Mouse (Mus musculus) MEL (cell line): ENCODE measurements around the gene Arhgdia. TPM values are rescaled to one million over a fixed set of nuclear protein-coding genes. Genes with fewer than 3 reads are reported as not detected.

Experiments
- DNase-seq: peaks from one replicate; pipeline ENCODE4 v3.0.0; 2011; ENCODE audit warnings: low read depth, low spot score
- H3K27ac ChIP-seq: 2 replicates; pipeline ENCODE4 v1.5.1; 2012; ENCODE audit warnings: low read depth, mild to moderate bottlenecking, control low read depth, low read length, moderate library complexity; ENCODE audit not compliant: control insufficient read depth
- H3K27me3 ChIP-seq, 2 experiments: fragments of 150-350 bp in 1 of 2; sonication (generic) in 1 of 2; 2 replicates each; pipeline ENCODE4 v1.6.1; 2012; ENCODE audit warnings: low read length in 2 of 2, mild to moderate bottlenecking in 2 of 2, improper control_type of control experiment in 1 of 2, moderate library complexity in 1 of 2; ENCODE audit not compliant: insufficient read depth in 2 of 2, control insufficient read depth in 1 of 2
- H3K36me3 ChIP-seq, 2 experiments: 2 replicates each; pipeline ENCODE4 v1.6.1; 2012 to 2014; ENCODE audit warnings: low read length in 2 of 2, improper control_type of control experiment in 1 of 2, inconsistent platforms in 1 of 2, mild to moderate bottlenecking in 1 of 2; ENCODE audit not compliant: insufficient read depth in 2 of 2, control insufficient read depth in 1 of 2
- H3K4me1 ChIP-seq, 2 experiments: fragments of 150-350 bp in 1 of 2; sonication (generic) in 1 of 2; 2 replicates each; pipeline ENCODE4 v1.6.1; 2012; ENCODE audit warnings: low read length in 2 of 2, improper control_type of control experiment in 1 of 2, mild to moderate bottlenecking in 1 of 2; ENCODE audit not compliant: insufficient read depth in 2 of 2, control insufficient read depth in 1 of 2
- H3K4me3 ChIP-seq, 2 experiments: fragments of 150-350 bp in 1 of 2; sonication (generic) in 1 of 2; 2 replicates each; pipeline ENCODE4 v1.5.1; 2012; ENCODE audit warnings: low read depth in 2 of 2, low read length in 2 of 2, mild to moderate bottlenecking in 2 of 2, moderate library complexity in 2 of 2, control low read depth in 1 of 2, improper control_type of control experiment in 1 of 2; ENCODE audit not compliant: control insufficient read depth in 1 of 2, insufficient read depth in 1 of 2
- H3K79me2 ChIP-seq: 2 replicates; pipeline ENCODE4 v1.6.1; 2012; ENCODE audit warnings: mild to moderate bottlenecking, low read length, moderate library complexity; ENCODE audit not compliant: control insufficient read depth, poor library complexity, insufficient read depth
- H3K9ac ChIP-seq: 2 replicates; pipeline ENCODE4 v1.6.1; 2012; ENCODE audit warnings: low read depth, mild to moderate bottlenecking, control low read depth, low read length, moderate library complexity; ENCODE audit not compliant: control insufficient read depth, poor library complexity, severe bottlenecking
- H3K9me3 ChIP-seq: fragments of 150-350 bp; sonication (generic); replicated peaks from 2 replicates; pipeline ENCODE4 v1.6.1; 2012; ENCODE audit warnings: mild to moderate bottlenecking, low read length, improper control_type of control experiment, moderate library complexity; ENCODE audit not compliant: insufficient read depth
- BHLHE40 ChIP-seq: IDR thresholded peaks from 2 replicates; pipeline ENCODE4 v1.6.1; 2012; ENCODE audit warnings: low read depth, mild to moderate bottlenecking, inconsistent platforms, low read length, improper control_type of control experiment, borderline replicate concordance
- CHD2 ChIP-seq: IDR thresholded peaks from 2 replicates; pipeline ENCODE4 v1.6.1; 2011; ENCODE audit warnings: low read length, improper control_type of control experiment
- CTCF ChIP-seq, 3 experiments: IDR thresholded peaks in 2 of 3; conservative IDR thresholded peaks in 1 of 3; 2 replicates each; pipeline ENCODE4 v1.5.1; 2011 to 2012; ENCODE audit warnings: low read length in 3 of 3, low read depth in 2 of 3, mild to moderate bottlenecking in 2 of 3, improper control_type of control experiment in 1 of 3, inconsistent platforms in 1 of 3, mixed read lengths in 1 of 3, moderate library complexity in 1 of 3; ENCODE audit not compliant: control insufficient read depth in 1 of 3, insufficient read depth in 1 of 3, poor library complexity in 1 of 3, severe bottlenecking in 1 of 3
- E2F4 ChIP-seq: IDR thresholded peaks from 2 replicates; pipeline ENCODE4 v1.6.1; 2011; ENCODE audit warnings: low read depth, low read length, improper control_type of control experiment, borderline replicate concordance
- ELF1 ChIP-seq: IDR thresholded peaks from 2 replicates; pipeline ENCODE4 v1.6.1; 2014; ENCODE audit warnings: low read depth, mild to moderate bottlenecking, inconsistent platforms, low read length, improper control_type of control experiment, moderate library complexity
- GATA1 ChIP-seq: IDR thresholded peaks from 2 replicates; pipeline ENCODE4 v1.6.1; 2011; ENCODE audit warnings: low read depth, low read length, improper control_type of control experiment
- JUND ChIP-seq: IDR thresholded peaks from 2 replicates; pipeline ENCODE4 v1.6.1; 2011; ENCODE audit warnings: low read depth, mild to moderate bottlenecking, improper control_type of control experiment, low read length
- MAFK ChIP-seq: IDR thresholded peaks from 2 replicates; pipeline ENCODE4 v1.6.1; 2011; ENCODE audit warnings: low read depth, mild to moderate bottlenecking, low read length, improper control_type of control experiment, borderline replicate concordance
- MAX ChIP-seq: IDR thresholded peaks from 2 replicates; pipeline ENCODE4 v1.6.1; 2011; ENCODE audit warnings: low read length, improper control_type of control experiment
- MEF2A ChIP-seq: IDR thresholded peaks from 2 replicates; pipeline ENCODE4 v1.6.1; 2014; ENCODE audit warnings: low read depth, mild to moderate bottlenecking, inconsistent platforms, low read length, improper control_type of control experiment; ENCODE audit not compliant: poor library complexity, insufficient replicate concordance, severe bottlenecking; ENCODE audit errors: extremely low read depth
- MYC ChIP-seq: IDR thresholded peaks from 2 replicates; pipeline ENCODE4 v1.6.1; 2011; ENCODE audit warnings: low read depth, mild to moderate bottlenecking, low read length, improper control_type of control experiment, moderate library complexity
- NRF1 ChIP-seq: IDR thresholded peaks from 2 replicates; pipeline ENCODE4 v1.6.1; 2014; ENCODE audit warnings: low read depth, mild to moderate bottlenecking, inconsistent platforms, low read length, improper control_type of control experiment, moderate library complexity; ENCODE audit not compliant: poor library complexity, insufficient read depth, severe bottlenecking
- POLR2A ChIP-seq, 2 experiments: IDR thresholded peaks; 2 replicates each; pipeline ENCODE4 v1.6.1; 2011 to 2012; ENCODE audit warnings: low read length in 2 of 2, mild to moderate bottlenecking in 2 of 2, control low read depth in 1 of 2, improper control_type of control experiment in 1 of 2, low read depth in 1 of 2, moderate library complexity in 1 of 2; ENCODE audit not compliant: control insufficient read depth in 1 of 2, insufficient read depth in 1 of 2, poor library complexity in 1 of 2
- RAD21 ChIP-seq: IDR thresholded peaks from 2 replicates; pipeline ENCODE4 v1.6.1; 2011; ENCODE audit warnings: mild to moderate bottlenecking, low read depth, low read length, improper control_type of control experiment
- SIN3A ChIP-seq: IDR thresholded peaks from 2 replicates; pipeline ENCODE4 v1.6.1; 2012; ENCODE audit warnings: low read length, improper control_type of control experiment, inconsistent platforms
- TAL1 ChIP-seq: IDR thresholded peaks from 2 replicates; pipeline ENCODE4 v1.6.1; 2012; ENCODE audit warnings: mild to moderate bottlenecking, inconsistent platforms, low read length, moderate library complexity, mixed read lengths
- TBP ChIP-seq: IDR thresholded peaks from 2 replicates; pipeline ENCODE4 v1.8.0; 2011; ENCODE audit warnings: low read depth, low read length, improper control_type of control experiment
- TCF12 ChIP-seq: IDR thresholded peaks from 2 replicates; pipeline ENCODE4 v1.6.1; 2014; ENCODE audit warnings: low read depth, mild to moderate bottlenecking, inconsistent platforms, low read length, improper control_type of control experiment, moderate library complexity
- UBTF ChIP-seq: IDR thresholded peaks from 2 replicates; pipeline ENCODE4 v1.6.1; 2012; ENCODE audit warnings: low read depth, mild to moderate bottlenecking, inconsistent platforms, low read length, improper control_type of control experiment, moderate library complexity, borderline replicate concordance; ENCODE audit not compliant: insufficient read depth
- USF1 ChIP-seq: IDR thresholded peaks from 2 replicates; pipeline ENCODE4 v1.6.1; 2014; ENCODE audit warnings: low read depth, mild to moderate bottlenecking, inconsistent platforms, low read length, improper control_type of control experiment, moderate library complexity
- USF2 ChIP-seq, 2 experiments: IDR thresholded peaks; 2 replicates each; pipeline ENCODE4 v1.6.1; 2011 to 2012; ENCODE audit warnings: improper control_type of control experiment in 2 of 2, low read length in 2 of 2, borderline replicate concordance in 1 of 2, inconsistent platforms in 1 of 2, low read depth in 1 of 2, mild to moderate bottlenecking in 1 of 2; ENCODE audit not compliant: insufficient read depth in 1 of 2
- ZC3H11A ChIP-seq: IDR thresholded peaks from 2 replicates; pipeline ENCODE4 v1.6.1; 2012; ENCODE audit warnings: low read depth, mild to moderate bottlenecking, inconsistent platforms, low read length, improper control_type of control experiment
- ZKSCAN1 ChIP-seq: IDR thresholded peaks from 2 replicates; pipeline ENCODE4 v1.6.1; 2012; ENCODE audit warnings: low read depth, mild to moderate bottlenecking, inconsistent platforms, low read length, improper control_type of control experiment, moderate library complexity
- ZMIZ1 ChIP-seq: IDR thresholded peaks from 2 replicates; pipeline ENCODE4 v1.6.1; 2012; ENCODE audit warnings: low read depth, mild to moderate bottlenecking, inconsistent platforms, low read length, improper control_type of control experiment, moderate library complexity
- polyA plus RNA-seq, 2 experiments: library from polyadenylated mRNA; stranded (reverse) in 1 of 2; unstranded in 1 of 2; fragments of >175 nt in 1 of 2; fragments of >200 nt in 1 of 2; gene quantifications; 2 replicates each; pipeline versions ENCODE4 v1.2.1 to v1.2.4; 2012; ENCODE audit warnings: low replicate concordance in 2 of 2, low read depth in 1 of 2; ENCODE audit not compliant: insufficient read length in 2 of 2, insufficient read depth in 1 of 2, missing spikeins in 1 of 2
- total RNA-seq: library from RNA; depleted of rRNA; stranded (reverse); fragments of 300-350 nt; gene quantifications from 2 replicates; pipeline ENCODE4 v1.2.3, GENCODE M21; 2012

The Arhgdia gene
- total and polyA plus RNA-seq, 3 experiments = 364 to 821 (median 601) TPM

GRCm38 (mm10) chr11:120605667-120606066, 24.2 kb upstream of the Arhgdia start:
- no peak for DNase-seq
- Histone ChIP-seq H3K9me3 (no peaks in the 10 kb centered on the region), H3K9ac (no peak overlapping the region), H3K27ac (no peak overlapping the region), H3K4me3 (no peak overlapping the region), H3K4me1 (no peaks in the 10 kb centered on the region), H3K79me2 (peaks cover 2% of the 10 kb centered on the region; the same call in 1 of the 2 replicates), H3K36me3 (peaks cover 5 to 11% of the 10 kb centered on the region in 2 experiments), H3K27me3 (no peaks in the 10 kb centered on the region)
- no peak for TF ChIP-seq ZKSCAN1
- TF ChIP-seq POLR2A (IDR thresholded peaks at IDR 0.05; ENCODE audit: control insufficient read depth in 1 of 2, insufficient read depth in 1 of 2, low read depth in 1 of 2, low read length in 2 of 2, poor library complexity in 1 of 2) = no peak
- TF ChIP-seq CTCF (IDR thresholded peaks at IDR 0.05 in 2 of 3, conservative IDR thresholded peaks at IDR 0.05 in 1 of 3; ENCODE audit: control insufficient read depth in 1 of 3, insufficient read depth in 1 of 3, low read depth in 2 of 3, low read length in 3 of 3, poor library complexity in 1 of 3, severe bottlenecking in 1 of 3) = no peak
- no peak for TF ChIP-seq MAX
- TF ChIP-seq E2F4 = no peak
- no peak for TF ChIP-seq JUND
- no peak for TF ChIP-seq UBTF
- TF ChIP-seq BHLHE40 = no peak
- TF ChIP-seq NRF1 = no peak
- no peak for TF ChIP-seq ELF1
- no peak for TF ChIP-seq SIN3A
- TF ChIP-seq MYC = no peak
- no peak for TF ChIP-seq RAD21
- no peak for TF ChIP-seq USF1
- no peak for TF ChIP-seq MAFK

DNA sequence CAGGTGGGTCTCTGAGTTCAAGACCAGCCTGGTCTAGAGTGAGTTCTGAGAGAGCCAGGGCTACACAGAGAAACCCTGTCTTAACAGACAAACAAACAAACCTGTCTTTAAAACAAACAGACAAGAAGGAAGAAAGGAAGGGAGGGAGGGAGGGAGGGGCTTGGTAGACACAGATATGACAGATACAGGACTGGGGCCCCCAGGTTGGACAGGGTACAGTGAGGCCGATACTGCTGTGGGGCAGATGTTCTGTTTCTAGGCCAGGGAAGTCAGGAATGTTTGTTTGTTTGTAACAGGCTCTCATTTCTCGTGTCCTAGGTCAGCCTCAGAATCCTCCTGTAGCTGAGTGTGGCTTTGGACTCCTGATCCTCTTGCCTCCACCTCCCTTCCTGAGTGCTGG, 22.1 kb upstream of the Arhgdia start:
- DNase-seq = no peak
- H3K36me3 ChIP-seq = peaks cover 12 to 21% of the 10 kb centered on the region in 2 experiments
- no peaks in the 10 kb centered on the region for H3K27me3 ChIP-seq
- H3K9me3 ChIP-seq = no peaks in the 10 kb centered on the region
- H3K4me3 ChIP-seq = no peak overlapping the region
- peaks cover 15% of the 10 kb centered on the region for H3K79me2 ChIP-seq
- H3K4me1 ChIP-seq = peaks cover 5 to 14% of the 10 kb centered on the region in 2 experiments
- H3K27ac ChIP-seq = no peak overlapping the region
- H3K9ac ChIP-seq = no peak overlapping the region
- TF ChIP-seq MEF2A (no peak), USF1 (no peak), ZMIZ1 (no peak), TCF12 (no peak), ZC3H11A (no peak), JUND (no peak), TAL1 (no peak), MAX (no peak), GATA1 (no peak), TBP (no peak), CHD2 (no peak), USF2 (IDR thresholded peaks at IDR 0.05; ENCODE audit: borderline replicate concordance in 1 of 2, insufficient read depth in 1 of 2, low read depth in 1 of 2, low read length in 2 of 2) (no peak)
- TF ChIP-seq, all 39 proteins: peak for 0
